Mouse (Mus musculus): ENCODE measurements around the gene Ttc7b. TPM values are rescaled to one million over a fixed set of nuclear protein-coding genes. Genes with fewer than 3 reads are reported as not detected.

The Ttc7b gene
- total and polyA plus RNA-seq, 3 experiments: 11.7 to 23.7 TPM; not detected in 1

DNA sequence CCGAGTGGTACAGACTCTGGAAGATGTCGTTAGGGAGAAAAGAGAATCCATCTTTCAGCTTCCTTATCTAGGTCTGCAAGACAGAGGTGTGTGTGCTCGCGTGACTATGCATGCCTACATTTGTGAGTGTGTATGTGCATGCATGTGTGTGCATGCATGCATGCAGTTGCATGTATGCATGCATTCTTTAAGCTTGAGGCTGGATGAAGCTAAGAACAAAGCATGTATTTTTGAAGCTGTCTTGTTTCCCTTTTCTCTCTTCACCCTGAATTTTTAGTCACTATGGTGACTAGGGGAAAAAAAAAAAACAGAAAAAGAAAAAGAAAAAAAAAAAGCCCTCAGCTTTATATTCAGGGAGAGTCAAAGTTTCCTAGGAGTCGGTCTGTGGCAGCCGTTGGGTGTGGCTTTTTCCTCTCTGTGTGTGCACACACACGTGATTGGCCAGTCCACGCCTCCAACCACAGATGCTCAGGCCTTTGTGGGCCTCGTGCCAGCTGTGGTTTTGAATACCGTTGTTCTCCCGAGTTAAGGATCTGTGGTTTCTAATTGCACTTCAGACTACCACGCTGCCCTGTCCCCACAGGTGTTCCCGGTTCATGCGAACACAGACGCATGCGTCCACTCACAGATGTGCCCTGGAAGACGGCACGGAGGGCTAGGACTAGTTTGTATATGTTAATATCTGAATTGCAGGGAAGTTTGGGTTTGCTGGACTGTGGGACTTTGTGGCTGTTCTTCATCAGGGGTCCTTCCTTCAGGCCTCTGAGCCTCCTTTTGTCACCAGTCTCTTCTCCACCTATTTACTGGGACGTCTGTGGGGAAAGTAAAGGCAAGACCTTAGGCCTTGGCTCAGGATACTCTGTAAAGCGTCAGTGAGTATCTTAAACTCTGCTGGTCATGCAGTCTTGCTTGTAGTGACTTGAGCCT is 243.8 kb downstream of the Ttc7b start (continued):
- TF ChIP-seq MYC (IDR thresholded peaks at IDR 0.05; ENCODE audit: low read depth, low read length): peak; percentile 89
- peak; percentile 38; the same call in 1 of the 2 replicates for TF ChIP-seq RCOR1 (IDR thresholded peaks at IDR 0.05; ENCODE audit: low read depth, low read length)
- TF ChIP-seq CTCF (IDR thresholded peaks at IDR 0.05 in 2 of 3, conservative IDR thresholded peaks at IDR 0.05 in 1 of 3; ENCODE audit: control insufficient read depth in 1 of 3, insufficient read depth in 1 of 3, low read depth in 2 of 3, low read length in 3 of 3, poor library complexity in 1 of 3, severe bottlenecking in 1 of 3): no peak
- no peak for TF ChIP-seq JUND (IDR thresholded peaks at IDR 0.05; ENCODE audit: low read depth, low read length)

DNA sequence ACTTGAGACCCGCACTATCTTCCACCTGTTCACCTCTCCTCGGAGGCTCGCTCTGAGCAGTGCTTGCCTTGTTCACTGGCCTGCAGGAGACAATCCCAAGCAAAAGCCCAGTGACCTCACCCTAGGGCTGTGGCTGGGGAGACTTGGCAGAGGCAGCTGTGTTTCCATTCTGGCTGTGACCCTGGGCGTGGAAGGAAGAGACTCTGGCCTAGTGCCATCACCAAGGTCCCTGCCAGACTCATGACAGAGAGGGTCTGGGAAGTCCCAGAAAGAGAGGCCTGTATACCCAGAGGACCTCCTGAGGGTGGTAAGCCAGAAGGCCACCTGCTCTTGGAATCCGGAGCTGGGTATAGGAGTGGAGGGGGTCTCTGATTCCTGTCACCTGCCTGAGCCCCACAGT is 244.8 kb downstream of the Ttc7b start:
- TF ChIP-seq GABPA (IDR thresholded peaks at IDR 0.05; ENCODE audit: low read depth, low read length) (no peak), SMC3 (IDR thresholded peaks at IDR 0.05; ENCODE audit: low read depth, low read length) (no peak), MXI1 (IDR thresholded peaks at IDR 0.05; ENCODE audit: low read depth, low read length) (no peak), POLR2A (IDR thresholded peaks at IDR 0.05; ENCODE audit: control insufficient read depth in 1 of 2, insufficient read depth in 1 of 2, low read depth in 1 of 2, low read length in 2 of 2, poor library complexity in 1 of 2) (no peak), UBTF (IDR thresholded peaks at IDR 0.05; ENCODE audit: borderline replicate concordance, insufficient read depth, low read depth, low read length) (no peak)
- no peak overlapping the region for H3K9ac ChIP-seq (ENCODE audit: control insufficient read depth, low read depth, low read length, poor library complexity, severe bottlenecking)
- no peaks in the 10 kb centered on the region for H3K9me3 ChIP-seq (replicated peaks; ENCODE audit: insufficient read depth, low read length)
- peak overlapping the region; percentile 64 for H3K27ac ChIP-seq (ENCODE audit: control insufficient read depth, low read depth, low read length)
- peaks cover 8 to 33% of the 10 kb centered on the region in 2 experiments for H3K4me1 ChIP-seq (ENCODE audit: control insufficient read depth in 1 of 2, insufficient read depth in 2 of 2, low read length in 2 of 2)
- no peaks in the 10 kb centered on the region for H3K79me2 ChIP-seq (ENCODE audit: control insufficient read depth, insufficient read depth, low read length, poor library complexity)
- H3K27me3 ChIP-seq (ENCODE audit: control insufficient read depth in 1 of 2, insufficient read depth in 2 of 2, low read length in 2 of 2): no peaks in the 10 kb centered on the region
- H3K36me3 ChIP-seq (ENCODE audit: control insufficient read depth in 1 of 2, insufficient read depth in 2 of 2, low read length in 2 of 2): peaks cover 0 to 26% of the 10 kb centered on the region in 2 experiments; a peak in 2 of 4 replicates
- no peak overlapping the region for H3K4me3 ChIP-seq (ENCODE audit: control insufficient read depth in 1 of 2, insufficient read depth in 1 of 2, low read depth in 2 of 2, low read length in 2 of 2)
- DNase-seq (ENCODE audit: low read depth, low spot score): peak; percentile 47

DNA sequence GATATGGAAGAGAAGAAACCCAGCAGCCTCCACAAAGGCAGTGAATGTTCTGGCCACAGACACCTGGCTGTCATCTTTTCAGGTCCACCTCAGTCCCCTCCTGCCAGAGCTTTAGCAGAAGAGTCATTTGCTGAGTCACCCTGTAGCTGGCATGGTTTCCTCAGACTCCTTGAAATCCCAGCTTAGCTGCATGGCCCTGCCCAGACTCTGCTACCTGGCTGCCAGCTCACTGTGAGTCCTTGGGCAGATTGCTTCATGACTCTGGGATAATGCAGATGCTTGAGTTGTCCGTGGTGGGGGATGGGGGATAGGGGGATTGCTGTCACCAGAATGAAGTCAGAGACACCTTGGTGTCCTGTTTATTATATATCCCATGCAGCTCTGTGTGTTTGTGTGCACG is 247.6 kb downstream of the Ttc7b start:
- H3K27ac ChIP-seq (ENCODE audit: control insufficient read depth, low read depth, low read length): no peak overlapping the region
- DNase-seq (ENCODE audit: low read depth, low spot score): no peak
- H3K4me1 ChIP-seq (ENCODE audit: control insufficient read depth in 1 of 2, insufficient read depth in 2 of 2, low read length in 2 of 2): peaks cover 5 to 25% of the 10 kb centered on the region in 2 experiments
- no peaks in the 10 kb centered on the region for H3K27me3 ChIP-seq (ENCODE audit: control insufficient read depth in 1 of 2, insufficient read depth in 2 of 2, low read length in 2 of 2)
- no peak overlapping the region for H3K4me3 ChIP-seq (ENCODE audit: control insufficient read depth in 1 of 2, insufficient read depth in 1 of 2, low read depth in 2 of 2, low read length in 2 of 2)
- TF ChIP-seq E2F4 (IDR thresholded peaks at IDR 0.05; ENCODE audit: borderline replicate concordance, low read depth, low read length): no peak
- TF ChIP-seq ZKSCAN1 (IDR thresholded peaks at IDR 0.05; ENCODE audit: low read depth, low read length): no peak
- no peak for TF ChIP-seq POLR2AphosphoS2 (IDR thresholded peaks at IDR 0.05; ENCODE audit: low read length)
- no peak for TF ChIP-seq GABPA (IDR thresholded peaks at IDR 0.05; ENCODE audit: low read depth, low read length)
- no peak for TF ChIP-seq CTCF (IDR thresholded peaks at IDR 0.05 in 2 of 3, conservative IDR thresholded peaks at IDR 0.05 in 1 of 3; ENCODE audit: control insufficient read depth in 1 of 3, insufficient read depth in 1 of 3, low read depth in 2 of 3, low read length in 3 of 3, poor library complexity in 1 of 3, severe bottlenecking in 1 of 3)
- no peak for TF ChIP-seq MAZ (IDR thresholded peaks at IDR 0.05; ENCODE audit: low read depth, low read length)
- TF ChIP-seq MYB (IDR thresholded peaks at IDR 0.05; ENCODE audit: low read depth, low read length): no peak
- no peak for TF ChIP-seq ZMIZ1 (IDR thresholded peaks at IDR 0.05; ENCODE audit: low read depth, low read length)
- TF ChIP-seq NELFE (IDR thresholded peaks at IDR 0.05; ENCODE audit: low read depth, low read length): no peak
- no peak for TF ChIP-seq MAFK (IDR thresholded peaks at IDR 0.05; ENCODE audit: borderline replicate concordance, low read depth, low read length)
- no peak for TF ChIP-seq ETS1 (IDR thresholded peaks at IDR 0.05; ENCODE audit: low read depth, low read length)
- no peak for TF ChIP-seq BHLHE40 (IDR thresholded peaks at IDR 0.05; ENCODE audit: borderline replicate concordance, low read depth, low read length)
- no peak for TF ChIP-seq MYC (IDR thresholded peaks at IDR 0.05; ENCODE audit: low read depth, low read length)
- no peaks in the 10 kb centered on the region for H3K9me3 ChIP-seq (replicated peaks; ENCODE audit: insufficient read depth, low read length)
- H3K36me3 ChIP-seq (ENCODE audit: control insufficient read depth in 1 of 2, insufficient read depth in 2 of 2, low read length in 2 of 2): peaks cover 0 to 22% of the 10 kb centered on the region in 2 experiments; a peak in 2 of 4 replicates
- no peak overlapping the region for H3K9ac ChIP-seq (ENCODE audit: control insufficient read depth, low read depth, low read length, poor library complexity, severe bottlenecking)
- H3K79me2 ChIP-seq (ENCODE audit: control insufficient read depth, insufficient read depth, low read length, poor library complexity): no peaks in the 10 kb centered on the region
